Mouse (Mus musculus) bone marrow macrophage, adult 2 months (primary cell): ENCODE data around the gene Tnn.

Source experiments
- CTCF ChIP-seq: IDR thresholded peaks from 2 replicates; pipeline ENCODE4 v1.5.1; 2012; ENCODE audit warnings: low read depth, mild to moderate bottlenecking, low read length, moderate library complexity
- POLR2A ChIP-seq: IDR thresholded peaks from 2 replicates; pipeline ENCODE4 v1.6.1; 2012; ENCODE audit warnings: mild to moderate bottlenecking, low read depth, low read length, borderline replicate concordance

- TF ChIP-seq CTCF: peak; percentile 78
- TF ChIP-seq POLR2A: no peak
Observed at GRCm38 (mm10) chr1:160080800-160081436, 72.5 kb downstream of the Tnn start.
